Mouse (Mus musculus) layer of hippocampus, adult 8-10 months (tissue): ENCODE data around the gene Dcbld2. TPM values are rescaled to one million over a fixed set of nuclear protein-coding genes. Genes with fewer than 3 reads are reported as not detected.

ENCODE experiments used
- DNase-seq, 2 experiments: peaks; one replicate each; pipeline ENCODE4 v3.0.0; 2022; ENCODE audit warnings: low spot score in 2 of 2
- total RNA-seq, 4 experiments: library from RNA; stranded (reverse); gene quantifications; 2 replicates each; pipeline ENCODE4 v1.2.4; 2022

Gene Dcbld2
- total RNA-seq, 4 experiments from 2014 or later = 12.6 to 14.7 (median 13.5) TPM

- no peak for DNase-seq
Measured at GRCm38 (mm10) chr16:58481906-58482270, 73.6 kb downstream of the Dcbld2 start.

DNA sequence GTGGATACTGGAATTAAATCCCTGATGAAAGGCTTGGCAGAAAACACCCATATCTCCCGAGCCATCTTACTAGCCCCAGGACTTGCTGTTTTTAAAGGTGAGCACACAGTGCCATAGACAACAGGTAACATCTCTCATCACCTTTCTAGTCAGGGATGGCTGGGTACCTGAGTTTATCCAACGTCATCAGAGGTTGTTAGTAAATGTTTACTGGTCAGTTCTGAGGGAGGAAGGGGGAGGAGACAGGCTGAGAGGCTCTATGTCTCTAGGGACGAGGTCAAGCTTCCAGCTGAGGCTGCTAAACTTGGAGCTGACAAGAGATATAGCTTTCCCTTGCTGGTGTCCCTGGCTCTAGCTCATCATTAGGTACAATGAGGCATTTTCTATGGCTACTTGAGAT, 74.1 kb downstream of the Dcbld2 start:
- DNase-seq = no peak

DNA sequence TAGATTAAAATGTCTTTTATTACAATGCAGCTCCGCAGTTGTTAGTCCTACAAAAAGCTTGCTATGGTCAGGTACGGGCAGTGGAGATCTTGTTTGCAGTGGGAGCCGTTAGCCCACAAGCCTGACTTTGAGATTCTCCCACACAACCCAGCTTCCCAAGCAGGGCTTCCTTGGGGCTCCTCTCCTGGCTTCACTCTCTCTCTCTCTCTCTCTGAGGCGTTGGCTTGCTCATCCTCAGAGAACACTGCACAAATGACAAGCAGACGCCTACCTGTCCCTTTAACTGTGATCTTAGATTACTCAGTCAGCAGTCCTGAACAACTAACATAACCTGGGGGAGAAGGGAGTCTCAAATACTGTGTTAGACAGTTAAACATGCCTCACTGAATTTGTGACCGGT, 79.6 kb downstream of the Dcbld2 start:
- DNase-seq = no peak

DNA sequence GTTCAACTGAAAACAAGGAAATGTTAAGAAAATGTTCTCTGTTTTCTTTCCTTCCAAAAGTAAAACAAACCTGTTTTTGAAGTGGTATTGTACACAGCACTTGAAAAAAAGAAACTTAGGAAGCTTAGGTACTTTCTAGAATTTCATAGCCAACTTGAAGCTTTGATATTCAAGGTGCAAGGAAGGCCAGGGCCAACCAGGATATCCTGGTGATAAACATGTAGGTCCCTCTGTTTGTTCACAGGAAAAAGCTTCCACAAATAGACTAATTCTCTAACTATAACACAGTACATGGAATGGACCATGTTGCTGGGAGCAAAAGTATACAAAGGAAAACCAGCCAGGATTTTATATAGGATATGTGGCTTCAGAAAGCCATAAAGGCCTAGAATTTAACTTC, 88.5 kb downstream of the Dcbld2 start:
- no peak for DNase-seq

DNA sequence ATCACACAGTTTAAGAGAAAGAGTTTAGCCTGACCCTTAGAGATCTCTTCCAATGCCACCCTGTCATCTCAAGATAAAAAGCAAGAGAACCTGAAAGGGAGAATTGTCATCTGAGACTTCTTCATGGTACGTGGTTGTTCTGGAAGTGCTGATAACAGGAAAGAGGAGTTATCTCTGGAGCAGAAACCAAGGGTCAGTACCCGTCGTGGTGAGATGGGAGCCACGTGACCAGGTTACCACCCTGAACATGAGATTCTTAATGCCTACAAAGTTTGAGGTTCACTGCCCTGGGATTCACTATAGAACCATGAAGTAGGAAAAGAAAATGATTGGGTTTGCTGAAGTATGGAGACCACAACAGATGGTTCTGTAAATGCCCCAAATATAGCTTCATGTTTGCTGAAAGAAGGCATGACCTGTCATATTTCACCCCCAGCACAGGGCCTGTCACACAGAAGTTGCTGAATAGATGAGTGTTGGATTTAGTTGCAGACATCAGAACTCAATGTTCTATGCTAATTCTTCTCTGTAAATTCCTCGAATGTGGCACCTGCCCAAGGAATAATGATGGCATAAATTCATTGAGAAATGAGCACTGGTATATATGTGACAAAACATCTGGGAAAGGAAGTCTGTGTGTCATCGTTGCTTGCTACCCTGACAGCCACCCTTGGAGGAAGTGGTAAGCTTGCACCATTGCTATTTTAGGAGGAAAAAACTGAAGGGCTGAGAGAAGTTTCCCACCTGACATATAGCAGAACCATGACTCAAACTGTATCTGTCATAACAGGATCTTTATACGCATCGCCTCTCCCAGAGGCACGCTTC, 89.9 kb downstream of the Dcbld2 start:
- DNase-seq = no peak

- DNase-seq = no peak
Measured at GRCm38 (mm10) chr16:58499172-58499584, 90.9 kb downstream of the Dcbld2 start.

GRCm38 (mm10) chr16:58499650-58500049, 91.4 kb downstream of the Dcbld2 start:
- DNase-seq = no peak

- no peak for DNase-seq
Measured at GRCm38 (mm10) chr16:58501760-58502301, 93.6 kb downstream of the Dcbld2 start.

GRCm38 (mm10) chr16:58502566-58502965, 94.3 kb downstream of the Dcbld2 start:
- no peak for DNase-seq

DNA sequence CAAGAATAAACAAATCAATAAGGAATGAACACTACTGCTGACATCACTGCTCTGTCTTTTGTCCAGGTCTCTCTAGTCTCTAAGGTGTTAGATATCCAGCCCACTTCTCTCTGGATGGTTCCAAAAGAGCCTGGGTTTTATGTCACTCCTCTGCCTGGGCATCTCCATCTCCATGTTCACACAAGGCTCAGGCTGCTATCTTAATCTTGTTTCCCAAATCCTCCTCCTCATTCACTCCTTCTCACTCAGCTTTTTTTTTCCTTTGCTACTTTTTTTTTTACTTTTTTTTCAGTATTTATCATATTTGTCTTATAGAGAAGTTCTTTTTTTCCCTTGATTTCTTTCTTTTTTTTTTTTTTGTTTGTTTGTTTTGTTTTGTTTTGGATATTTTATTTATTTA, 96.7 kb downstream of the Dcbld2 start:
- DNase-seq = no peak

GRCm38 (mm10) chr16:58512181-58512761, 104.0 kb downstream of the Dcbld2 start:
- DNase-seq = no peak

- peak; percentile 22 to 30 for DNase-seq
Measured at GRCm38 (mm10) chr16:58512887-58513286, 104.6 kb downstream of the Dcbld2 start.

- DNase-seq = no peak
Measured at GRCm38 (mm10) chr16:58513755-58514154, 105.5 kb downstream of the Dcbld2 start.

- DNase-seq = no peak
Measured at GRCm38 (mm10) chr16:58514565-58514964, 106.3 kb downstream of the Dcbld2 start.

DNA sequence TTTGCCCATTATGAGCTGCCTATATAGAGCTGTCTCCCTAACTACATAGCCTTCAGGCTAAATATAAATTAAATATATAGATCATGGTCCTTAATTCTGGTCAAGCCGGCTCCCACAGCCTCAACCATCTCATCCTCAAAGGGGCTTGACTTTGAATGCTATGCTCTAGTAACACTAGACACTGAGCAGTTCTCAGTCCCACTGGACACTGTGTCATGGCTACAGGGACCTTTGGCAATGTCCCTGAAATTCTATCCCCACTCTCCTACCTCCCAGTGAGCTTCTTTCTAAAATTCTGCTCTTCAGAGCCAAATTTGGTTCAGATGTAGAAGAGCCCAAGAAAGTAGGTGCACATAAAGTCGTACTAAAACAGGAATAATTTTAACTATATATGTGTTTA, 107.9 kb downstream of the Dcbld2 start:
- no peak for DNase-seq

DNA sequence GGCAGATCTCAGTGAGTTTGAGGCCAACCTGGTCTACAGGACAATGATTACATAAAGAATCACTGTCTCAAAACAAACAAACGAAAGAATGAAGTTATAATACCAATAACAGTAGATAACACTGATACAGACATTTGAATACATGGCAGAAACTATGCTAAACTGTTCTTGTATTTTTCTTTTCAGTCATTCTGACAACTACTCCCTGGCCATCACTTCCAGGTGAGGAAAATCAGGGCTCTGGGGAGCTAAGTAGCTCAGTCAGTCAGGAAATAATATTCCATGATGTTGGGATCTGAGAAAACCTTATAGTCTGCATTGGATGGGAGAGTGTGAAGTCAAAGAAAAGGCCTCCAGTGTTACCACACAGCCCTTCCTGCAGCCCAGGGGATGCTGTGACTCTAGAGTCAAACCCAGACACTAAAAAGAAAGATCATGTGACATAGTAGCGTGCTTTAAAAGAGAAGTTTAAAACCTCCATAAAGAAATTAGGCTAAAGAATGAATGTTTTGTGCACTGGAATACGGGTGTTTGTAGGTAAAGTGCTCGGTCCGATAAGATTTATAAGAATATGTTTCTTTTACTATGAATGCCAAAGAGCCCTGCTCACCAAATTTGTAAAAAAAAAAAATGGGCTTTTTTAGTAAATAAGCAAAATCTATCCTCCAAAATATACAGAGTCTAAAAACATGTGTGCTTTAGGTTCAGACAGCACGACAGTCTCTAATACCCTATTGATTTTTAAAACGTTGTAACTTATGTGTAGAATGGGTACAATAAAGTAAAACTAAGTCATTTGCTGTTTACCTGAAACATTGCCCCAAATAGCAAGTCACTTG, 108.9 kb downstream of the Dcbld2 start:
- DNase-seq = no peak

Other genes starting within 250 kb of the Dcbld2 start
- 10 to 100 TPM; 14.6 to 24.8 (median 18.9) TPM for gene St3gal6, start 115.8 kb downstream of the Dcbld2 start, total RNA-seq
- not detected for gene Gm813, start 208.5 kb downstream of the Dcbld2 start, total RNA-seq
- not detected for gene E330017A01Rik, start 230.3 kb downstream of the Dcbld2 start, total RNA-seq